In the genomic region with DNA sequence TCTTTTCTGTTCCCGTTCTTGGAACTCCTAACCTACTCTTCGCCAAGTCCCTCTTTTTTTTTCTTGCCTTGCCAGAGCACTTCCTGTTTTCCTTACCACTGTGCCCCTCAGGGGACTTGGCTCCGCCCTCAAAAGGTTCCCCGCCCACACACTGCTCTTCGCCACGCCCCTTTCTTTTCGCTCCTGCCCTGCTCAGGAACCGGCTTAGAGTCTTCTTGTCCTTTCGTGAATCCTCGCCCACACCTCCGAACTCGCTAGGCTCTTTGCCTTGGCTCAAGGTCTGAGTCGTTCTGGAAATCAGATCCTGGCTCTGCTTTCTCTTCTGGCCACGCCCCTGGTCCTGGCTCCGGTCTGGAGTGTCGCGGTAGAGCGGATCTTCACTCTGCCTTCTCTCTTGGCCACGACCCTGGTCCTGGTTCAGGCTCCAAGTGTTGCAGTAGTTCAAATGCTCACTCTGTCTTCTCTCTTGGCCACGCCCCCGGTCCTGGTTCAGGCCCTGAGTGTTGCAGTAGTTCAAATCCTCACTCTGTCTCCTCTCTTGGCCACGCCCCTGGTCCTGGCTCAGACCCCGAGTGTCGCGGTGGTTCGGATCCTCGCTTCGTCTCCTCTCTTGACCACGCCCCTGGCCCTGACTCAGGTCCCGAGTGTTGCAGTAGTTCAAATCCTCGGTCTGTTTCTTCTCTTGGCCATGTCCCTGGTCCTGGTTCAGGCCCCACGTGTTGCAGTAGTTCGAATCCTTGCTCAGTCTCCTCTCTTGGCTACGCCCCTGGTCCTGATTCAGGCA, we compare ENCODE assay signal across 8 mouse cellular contexts. TPM values are rescaled to one million over a fixed set of nuclear protein-coding genes. Genes with fewer than 3 reads are reported as not detected.
A peak's percentile ranks its signal among the peaks of the same experiment; 100 is the strongest.
DNase-seq lines count a peak whose midpoint lies in the region; ATAC-seq lines count a peak whose summit lies in the region.

No protein-coding gene starts in this region.

- H3K4me1 ChIP-seq in intestine, embryonic 16.5 days (ENCODE audit: control insufficient read depth, insufficient read depth, low read length) = peaks cover 11% of the 10 kb centered on the region
- no peaks in the 10 kb centered on the region for H3K4me1 ChIP-seq in limb, embryonic 11.5 days (ENCODE audit: control insufficient read depth, insufficient read depth, low read length)
- peaks cover 24% of the 10 kb centered on the region for H3K4me1 ChIP-seq in midbrain, embryonic 13.5 days (replicated peaks)

- H3K4me3 ChIP-seq in intestine, embryonic 16.5 days (ENCODE audit: low read length) = peak overlapping the region; percentile 51
- peak overlapping the region; percentile 3 for H3K4me3 ChIP-seq in limb, embryonic 11.5 days (ENCODE audit: low read depth, low read length)
- peak overlapping the region; percentile 33 for H3K4me3 ChIP-seq in midbrain, embryonic 13.5 days (replicated peaks)

- WGBS in intestine, embryonic 16.5 days = 5% methylated on average over 34 of the region's 34 CpGs
- 3% methylated on average over 34 of the region's 34 CpGs for WGBS in limb, embryonic 11.5 days
- WGBS in midbrain, embryonic 13.5 days = 6% methylated on average over 34 of the region's 34 CpGs

- DNase-seq in frontal cortex, adult 2 months (ENCODE audit: extremely low spot score in 1 of 2, low spot score in 1 of 2) = peak; percentile 24 to 61
- DNase-seq in embryo, embryonic 11.5 days (ENCODE audit: low read depth, low spot score) = peak; percentile 67
- DNase-seq in gastrocnemius, postnatal 4 days (ENCODE audit: low spot score in 2 of 2) = peak; percentile 60 to 85
- peak; percentile 78 for DNase-seq in limb, embryonic 11.5 days (ENCODE audit: low spot score)
- peak; percentile 69 to 77 for DNase-seq in spleen, postnatal 14 days (ENCODE audit: low spot score in 2 of 2)

- no peaks in the 10 kb centered on the region for H3K9me3 ChIP-seq in intestine, embryonic 16.5 days (ENCODE audit: control insufficient read depth, low read length)
- no peaks in the 10 kb centered on the region for H3K9me3 ChIP-seq in limb, embryonic 11.5 days (ENCODE audit: control insufficient read depth, low read length)
- no peaks in the 10 kb centered on the region for H3K9me3 ChIP-seq in midbrain, embryonic 13.5 days

- peak overlapping the region; percentile 80 for H3K27ac ChIP-seq in intestine, embryonic 16.5 days (ENCODE audit: low read length)
- H3K27ac ChIP-seq in limb, embryonic 11.5 days (replicated peaks; ENCODE audit: low read depth, low read length) = no peak overlapping the region
- no peak overlapping the region for H3K27ac ChIP-seq in midbrain, embryonic 13.5 days

- ATAC-seq in frontal cortex, adult (ENCODE audit: low TSS enrichment) = no peak
- peak; percentile 89 for ATAC-seq in intestine, embryonic 16.5 days
- ATAC-seq in limb, embryonic 11.5 days (ENCODE audit: insufficient number of reproducible peaks, low FRiP score, low TSS enrichment, low read depth) = peak; percentile 60; the same call in 1 of the 2 replicates
- peak; percentile 44; the same call in 1 of the 2 replicates for ATAC-seq in midbrain, embryonic 13.5 days

- peak overlapping the region; percentile 63 for H3K9ac ChIP-seq in intestine, embryonic 16.5 days (ENCODE audit: low read depth, low read length)
- no peak overlapping the region for H3K9ac ChIP-seq in limb, embryonic 11.5 days (ENCODE audit: low read length)
- no peak overlapping the region; the same call in 1 of the 2 replicates for H3K9ac ChIP-seq in midbrain, embryonic 13.5 days (replicated peaks)

- H3K27me3 ChIP-seq in intestine, embryonic 16.5 days (replicated peaks; ENCODE audit: control insufficient read depth, insufficient read depth, low read length) = no peaks in the 10 kb centered on the region
- peaks cover 3% of the 10 kb centered on the region; the same call in 1 of the 2 replicates for H3K27me3 ChIP-seq in limb, embryonic 11.5 days (ENCODE audit: control insufficient read depth, insufficient read depth, low read length)
- peaks cover 16% of the 10 kb centered on the region for H3K27me3 ChIP-seq in midbrain, embryonic 13.5 days

- peak overlapping the region; percentile 66 for H3K4me2 ChIP-seq in intestine, embryonic 16.5 days (ENCODE audit: low read depth, low read length)
- H3K4me2 ChIP-seq in limb, embryonic 11.5 days (ENCODE audit: low read depth, severe bottlenecking) = peak overlapping the region; percentile 37; the same call in 1 of the 2 replicates
- peak overlapping the region; percentile 42 for H3K4me2 ChIP-seq in midbrain, embryonic 13.5 days (replicated peaks)

- H3K36me3 ChIP-seq in intestine, embryonic 16.5 days (ENCODE audit: control insufficient read depth, insufficient read depth, low read length) = no peaks in the 10 kb centered on the region
- no peaks in the 10 kb centered on the region for H3K36me3 ChIP-seq in limb, embryonic 11.5 days (ENCODE audit: control insufficient read depth, insufficient read depth, low read length)
- H3K36me3 ChIP-seq in midbrain, embryonic 13.5 days = no peaks in the 10 kb centered on the region

RNA-seq across cellular contexts. Expression of gene Catsperg1, which starts 2.2 kb away (rescaled TPM):
- 4.9 and 6.2 TPM in 2 replicates for polyA plus RNA-seq in frontal cortex, adult 2 months (2012; rRNA removed)
- total RNA-seq in gastrocnemius, postnatal 4 days (2021) = 1 to 10 TPM in 1 of 2 experiments, under 1 TPM in 1; 0.41 to 1.6 TPM
- polyA plus RNA-seq in intestine, embryonic 16.5 days (2015; fragmentation: Nextera tagmentation; extraction: Ambion mirVana) = 0.42 and 0.92 TPM in 2 replicates
- polyA plus RNA-seq in limb, embryonic 11.5 days (2014; fragmentation: Nextera tagmentation; extraction: Ambion mirVana) = 0.16 and 0.45 TPM in 2 replicates
- 2.0 and 3.3 TPM in 2 replicates for polyA plus RNA-seq in midbrain, embryonic 13.5 days (2015; fragmentation: Nextera tagmentation; extraction: Ambion mirVana)

RNA-seq across cellular contexts. Expression of gene Kcnk6, which starts 20.7 kb away (rescaled TPM):
- polyA plus RNA-seq in frontal cortex, adult 2 months (2012; rRNA removed) = 2.5 TPM in 2 replicates
- total RNA-seq in gastrocnemius, postnatal 4 days (2021) = 1 to 10 TPM; 4.7 to 5.9 TPM
- 2.5 TPM in 2 replicates for polyA plus RNA-seq in intestine, embryonic 16.5 days (2015; fragmentation: Nextera tagmentation; extraction: Ambion mirVana)
- polyA plus RNA-seq in limb, embryonic 11.5 days (2014; fragmentation: Nextera tagmentation; extraction: Ambion mirVana) = 0.37 and 0.38 TPM in 2 replicates
- 0.17 and 0.30 TPM in 2 replicates for polyA plus RNA-seq in midbrain, embryonic 13.5 days (2015; fragmentation: Nextera tagmentation; extraction: Ambion mirVana)

RNA-seq across cellular contexts. Expression of gene Yif1b, which starts 26.5 kb away (rescaled TPM):
- polyA plus RNA-seq in frontal cortex, adult 2 months (2012; rRNA removed) = 61.8 and 66.5 TPM in 2 replicates
- total RNA-seq in gastrocnemius, postnatal 4 days (2021) = 10 to 100 TPM; 57.3 to 58.5 TPM
- 83.1 and 83.7 TPM in 2 replicates for polyA plus RNA-seq in intestine, embryonic 16.5 days (2015; fragmentation: Nextera tagmentation; extraction: Ambion mirVana)
- polyA plus RNA-seq in limb, embryonic 11.5 days (2014; fragmentation: Nextera tagmentation; extraction: Ambion mirVana) = 90.8 and 101 TPM in 2 replicates
- polyA plus RNA-seq in midbrain, embryonic 13.5 days (2015; fragmentation: Nextera tagmentation; extraction: Ambion mirVana) = 77.0 and 80.8 TPM in 2 replicates

RNA-seq across cellular contexts. Expression of gene Psmd8, which starts 31.1 kb away (rescaled TPM):
- polyA plus RNA-seq in frontal cortex, adult 2 months (2012; rRNA removed) = 197 and 217 TPM in 2 replicates
- 100 to 1,000 TPM; 174 to 187 TPM for total RNA-seq in gastrocnemius, postnatal 4 days (2021)
- polyA plus RNA-seq in intestine, embryonic 16.5 days (2015; fragmentation: Nextera tagmentation; extraction: Ambion mirVana) = 228 and 241 TPM in 2 replicates
- polyA plus RNA-seq in limb, embryonic 11.5 days (2014; fragmentation: Nextera tagmentation; extraction: Ambion mirVana) = 336 and 340 TPM in 2 replicates
- polyA plus RNA-seq in midbrain, embryonic 13.5 days (2015; fragmentation: Nextera tagmentation; extraction: Ambion mirVana) = 314 and 315 TPM in 2 replicates

RNA-seq across cellular contexts. Expression of gene 2200002D01Rik, which starts 36.7 kb away (rescaled TPM):
- 0.34 and 0.40 TPM in 2 replicates for polyA plus RNA-seq in frontal cortex, adult 2 months (2012; rRNA removed)
- total RNA-seq in gastrocnemius, postnatal 4 days (2021) = 1 to 10 TPM in 1 of 2 experiments, under 1 TPM in 1; 0.81 to 1.9 TPM
- polyA plus RNA-seq in intestine, embryonic 16.5 days (2015; fragmentation: Nextera tagmentation; extraction: Ambion mirVana) = 261 and 264 TPM in 2 replicates
- 1.4 and 2.3 TPM in 2 replicates for polyA plus RNA-seq in limb, embryonic 11.5 days (2014; fragmentation: Nextera tagmentation; extraction: Ambion mirVana)
- polyA plus RNA-seq in midbrain, embryonic 13.5 days (2015; fragmentation: Nextera tagmentation; extraction: Ambion mirVana) = 0.92 and 2.0 TPM in 2 replicates
